9 mouse cellular contexts compared by ENCODE assay signal in the genomic region with DNA sequence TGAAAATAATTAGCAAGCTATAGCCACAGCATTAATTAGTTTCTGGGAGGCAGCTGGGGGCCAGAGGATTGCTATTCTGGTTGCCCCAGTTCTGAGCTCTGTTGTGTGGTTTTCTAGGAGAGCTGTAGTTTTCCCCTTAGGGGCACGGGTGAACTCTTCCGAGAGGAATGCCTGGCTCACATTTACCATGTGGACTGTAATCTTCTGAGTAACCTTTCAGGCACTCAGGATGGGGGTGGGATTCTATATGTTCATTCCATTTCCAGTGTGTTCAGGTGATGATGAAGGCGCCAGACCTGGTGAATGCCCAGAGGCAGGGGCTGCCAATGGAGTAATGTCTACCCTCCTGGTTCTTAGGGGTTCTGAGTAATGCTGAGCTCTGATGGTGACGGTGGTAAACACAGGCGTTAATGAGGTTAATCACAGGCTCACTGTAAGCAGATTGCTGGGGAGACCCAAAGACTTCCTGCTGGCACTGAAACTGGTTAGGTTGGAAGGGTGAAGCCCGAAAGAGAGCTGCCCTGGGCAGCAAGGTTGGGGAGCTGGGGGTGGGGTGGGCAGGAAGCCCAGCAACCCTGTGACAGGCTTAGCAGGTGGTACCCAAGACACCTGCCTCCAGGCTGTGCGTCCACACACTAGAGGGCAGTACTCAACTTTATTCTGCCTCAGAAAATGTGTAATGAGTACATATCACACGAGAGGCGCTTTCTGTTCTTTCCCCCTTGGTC. TPM values are rescaled to one million over a fixed set of nuclear protein-coding genes. Genes with fewer than 3 reads are reported as not detected.
DNase-seq lines count a peak whose midpoint lies in the region; ATAC-seq and TF ChIP-seq lines count a peak whose summit lies in the region.
"Had no signal": no experiment of that assay in that cellular context is flagged by ENCODE, and none has a peak within 500 bp of the region (broad histone marks: within the 10 kb centered on the region; RNA-seq: fewer than 3 reads in every experiment).

No protein-coding gene starts in this region.

- H3K4me1 ChIP-seq in hindbrain, postnatal 0 days (ENCODE audit: insufficient read depth, low read length), result no peaks in the 10 kb centered on the region
- H3K4me1 ChIP-seq in hindbrain, embryonic 12.5 days, result 0 out of 2 replicates have a peak, but pooled peaks cover 4% of the 10 kb centered on the region
- no peaks in the 10 kb centered on the region for H3K4me1 ChIP-seq in hindbrain, embryonic 14.5 days (replicated peaks; ENCODE audit: control insufficient read depth, insufficient read depth, low read length)
- H3K4me1 ChIP-seq: lung, embryonic 15.5 days had no signal

- WGBS in hindbrain, postnatal 0 days, result 63% methylated on average over 9 of the region's 9 CpGs
- 65% methylated on average over 9 of the region's 9 CpGs for WGBS in hindbrain, embryonic 12.5 days
- WGBS in hindbrain, embryonic 14.5 days, result 68% methylated on average over 9 of the region's 9 CpGs

- no peak for DNase-seq in hindbrain, postnatal 0 days (ENCODE audit: low spot score)
- DNase-seq in ES-CJ7 (ENCODE audit: low read depth, low spot score), result peak; percentile 8
- DNase-seq in cerebellum, postnatal 25 days, result peak; percentile 31 to 60
- DNase-seq in kidney, postnatal 36 days, result peak; percentile 37 to 61
- DNase-seq in ovary, adult 18-20 months (ENCODE audit: low spot score), result no peak
- DNase-seq in hindbrain, embryonic 14.5 days (ENCODE audit: low spot score), result no peak
- no peak for DNase-seq in adrenal gland, postnatal 14 days

- no peak overlapping the region for H3K9ac ChIP-seq in hindbrain, postnatal 0 days (replicated peaks; ENCODE audit: low read length)
- H3K9ac ChIP-seq in hindbrain, embryonic 12.5 days, result no peak overlapping the region; the same call in 1 of the 2 replicates
- H3K9ac ChIP-seq in hindbrain, embryonic 14.5 days, result no peak overlapping the region
- H3K9ac ChIP-seq: lung, embryonic 15.5 days had no signal

- no peaks in the 10 kb centered on the region for H3K27me3 ChIP-seq in hindbrain, postnatal 0 days (ENCODE audit: insufficient read depth, low read length)
- H3K27me3 ChIP-seq in hindbrain, embryonic 12.5 days, result no peaks in the 10 kb centered on the region
- H3K27me3 ChIP-seq in hindbrain, embryonic 14.5 days (ENCODE audit: control insufficient read depth, insufficient read depth, low read length), result no peaks in the 10 kb centered on the region
- H3K27me3 ChIP-seq: lung, embryonic 15.5 days had no signal

- no peak overlapping the region for H3K4me3 ChIP-seq in hindbrain, postnatal 0 days (ENCODE audit: low read length)
- H3K4me3 ChIP-seq in hindbrain, embryonic 12.5 days, result no peak overlapping the region
- H3K4me3 ChIP-seq in hindbrain, embryonic 14.5 days (replicated peaks; ENCODE audit: low read length), result no peak overlapping the region
- H3K4me3 ChIP-seq: lung, embryonic 15.5 days had no signal

- TF ChIP-seq CTCF in hindbrain, postnatal 0 days (IDR thresholded peaks at IDR 0.05; ENCODE audit: low read depth), result peak; percentile 35; the same call in 1 of the 2 replicates

- H3K4me2 ChIP-seq in hindbrain, postnatal 0 days (ENCODE audit: low read depth, low read length), result no peak overlapping the region
- no peak overlapping the region for H3K4me2 ChIP-seq in hindbrain, embryonic 12.5 days (replicated peaks)
- no peak overlapping the region for H3K4me2 ChIP-seq in hindbrain, embryonic 14.5 days (replicated peaks)
- H3K4me2 ChIP-seq: lung, embryonic 15.5 days had no signal

- no peak overlapping the region for H3K27ac ChIP-seq in hindbrain, postnatal 0 days
- no peak overlapping the region for H3K27ac ChIP-seq in hindbrain, embryonic 12.5 days
- no peak overlapping the region for H3K27ac ChIP-seq in hindbrain, embryonic 14.5 days
- H3K27ac ChIP-seq: lung, embryonic 15.5 days had no signal

- 0 out of 2 replicates have a peak, but pooled peaks have one; percentile 10 for ATAC-seq in hindbrain, postnatal 0 days
- ATAC-seq in hindbrain, embryonic 12.5 days (ENCODE audit: low FRiP score), result no peak
- ATAC-seq in hindbrain, embryonic 14.5 days (ENCODE audit: low FRiP score), result no peak; the same call in 1 of the 2 replicates

- no peaks in the 10 kb centered on the region for H3K9me3 ChIP-seq in hindbrain, postnatal 0 days (ENCODE audit: low read length)
- no peaks in the 10 kb centered on the region for H3K9me3 ChIP-seq in hindbrain, embryonic 12.5 days (replicated peaks)
- no peaks in the 10 kb centered on the region for H3K9me3 ChIP-seq in hindbrain, embryonic 14.5 days (ENCODE audit: control insufficient read depth, low read length)
- H3K9me3 ChIP-seq: lung, embryonic 15.5 days had no signal

- no peaks in the 10 kb centered on the region for H3K36me3 ChIP-seq in hindbrain, postnatal 0 days (ENCODE audit: insufficient read depth, low read length)
- no peaks in the 10 kb centered on the region for H3K36me3 ChIP-seq in hindbrain, embryonic 12.5 days
- no peaks in the 10 kb centered on the region for H3K36me3 ChIP-seq in hindbrain, embryonic 14.5 days (replicated peaks; ENCODE audit: control insufficient read depth, insufficient read depth)
- H3K36me3 ChIP-seq: lung, embryonic 15.5 days had no signal

RNA-seq across cellular contexts. Expression of gene Phldb2, which starts 20.7 kb away (rescaled TPM):
- total RNA-seq in hindbrain, postnatal 0 days (2014; rRNA removed), result 3.3 and 4.5 TPM in 2 replicates
- 6.2 and 7.2 TPM in 2 replicates for polyA plus RNA-seq in hindbrain, postnatal 0 days (2015; fragmentation: Nextera tagmentation; extraction: Ambion mirVana)
- 34.5 and 43.7 TPM in 2 replicates for polyA plus RNA-seq in hindbrain, embryonic 12.5 days (2016; fragmentation: Nextera tagmentation; extraction: Ambion mirVana)
- 6.8 and 7.5 TPM in 2 replicates for polyA plus RNA-seq in hindbrain, embryonic 14.5 days (2014; fragmentation: Nextera tagmentation; extraction: Ambion mirVana)
- 32.7 and 37.4 TPM in 2 replicates for total RNA-seq in adrenal gland, postnatal 14 days (2021)

RNA-seq across cellular contexts. Expression of gene Plcxd2, which starts 35.9 kb away (rescaled TPM):
- 37.2 and 38.3 TPM in 2 replicates for total RNA-seq in hindbrain, postnatal 0 days (2014; rRNA removed)
- 12.2 and 12.7 TPM in 2 replicates for polyA plus RNA-seq in hindbrain, postnatal 0 days (2015; fragmentation: Nextera tagmentation; extraction: Ambion mirVana)
- 6.6 and 6.7 TPM in 2 replicates for polyA plus RNA-seq in hindbrain, embryonic 12.5 days (2016; fragmentation: Nextera tagmentation; extraction: Ambion mirVana)
- 11.2 and 13.8 TPM in 2 replicates for polyA plus RNA-seq in hindbrain, embryonic 14.5 days (2014; fragmentation: Nextera tagmentation; extraction: Ambion mirVana)
- 1.2 and 3.5 TPM in 2 replicates for total RNA-seq in adrenal gland, postnatal 14 days (2021)

Comparison
In these comparisons a context has a peak if more than half of its experiments do, and no peak if none do; other contexts are left out.
1. DNase-seq: peak in ES-CJ7 (single experiment), cerebellum, postnatal 25 days (2 of 2) and kidney, postnatal 36 days (2 of 2); none in hindbrain, postnatal 0 days (single experiment), ovary, adult 18-20 months (single experiment), hindbrain, embryonic 14.5 days (single experiment) and adrenal gland, postnatal 14 days (single experiment).